Mouse (Mus musculus) embryo, embryonic 9.5 days (tissue): ENCODE measurements at regions not wholly inside any gene's neighbourhood (a gene's known extent, or its start where the extent isn't known, plus 50 kb on each side); places are given as distances from the start of the nearest gene placed in this dataset.
A peak's percentile ranks its signal among the peaks of the same experiment; 100 is the strongest.

ENCODE experiments used
- DNase-seq: peaks from one replicate; pipeline ENCODE4 v3.0.0-alpha.2; 2017; ENCODE audit errors: extremely low spot score

DNA sequence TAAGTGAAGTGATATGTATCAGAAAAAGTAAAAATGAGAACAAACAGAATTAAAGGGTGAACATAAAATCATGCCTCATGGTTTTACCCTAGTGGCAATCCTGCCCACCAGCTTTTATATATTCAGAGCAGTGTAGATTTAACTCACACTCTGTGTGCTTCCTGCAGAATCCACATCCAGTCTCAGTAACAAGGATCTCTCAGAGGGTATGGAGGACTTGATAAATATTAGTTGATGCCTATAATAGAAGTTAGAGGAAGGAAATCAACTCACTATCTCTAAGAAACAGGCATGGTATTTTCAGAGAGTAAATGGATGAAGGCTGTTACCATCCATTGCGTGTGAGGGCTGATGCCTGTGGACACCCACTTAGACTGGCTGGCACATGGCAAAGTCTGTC lies 492.5 kb upstream of the Nr5a2 start:
- no peak for DNase-seq

- no peak for DNase-seq
Measured at GRCm38 (mm10) chr1:137446497-137446896, 486.2 kb upstream of the Nr5a2 start.

DNA sequence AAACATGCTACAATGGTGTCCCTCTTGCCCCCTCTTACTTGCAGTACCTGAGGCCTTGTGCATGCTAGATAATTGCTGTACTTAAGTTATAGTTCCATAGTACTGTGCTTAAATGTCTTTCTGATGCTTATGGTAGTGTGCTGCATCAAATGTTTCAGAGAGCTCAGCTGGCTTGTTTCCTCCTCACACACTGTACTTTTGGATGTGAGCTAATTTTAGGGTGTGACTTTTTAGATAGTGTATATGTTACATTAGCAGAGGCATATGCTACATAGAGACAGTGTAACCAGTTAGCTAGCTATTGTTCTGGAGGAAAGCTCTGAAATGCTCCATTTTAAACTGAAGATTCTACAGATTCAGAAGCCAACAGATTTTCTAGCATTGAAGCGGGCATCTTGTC lies 467.9 kb upstream of the Nr5a2 start:
- DNase-seq: no peak

DNA sequence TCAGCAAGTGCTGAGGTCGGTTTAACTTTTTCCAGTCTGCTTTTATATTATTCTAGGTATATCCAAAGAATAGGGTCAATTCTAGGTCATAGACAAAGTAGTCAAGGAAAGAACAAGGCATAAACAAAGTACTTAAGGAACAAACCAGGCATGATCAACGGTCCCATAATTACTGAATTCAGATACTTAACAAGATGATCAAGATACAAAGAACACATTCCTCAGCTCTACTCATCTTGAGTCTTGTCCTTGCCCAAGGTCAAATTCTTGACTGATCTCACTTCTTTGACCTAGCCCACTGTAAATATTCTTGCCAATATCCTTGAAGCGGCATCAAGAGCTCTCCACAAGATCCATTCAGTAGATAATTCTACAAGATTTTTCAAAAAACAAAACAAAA lies 458.1 kb upstream of the Nr5a2 start:
- no peak for DNase-seq

- DNase-seq: no peak
Measured at GRCm38 (mm10) chr1:137396736-137397135, 436.5 kb upstream of the Nr5a2 start.

- DNase-seq: no peak
Measured at GRCm38 (mm10) chr1:137387509-137387908, 427.3 kb upstream of the Nr5a2 start.

DNA sequence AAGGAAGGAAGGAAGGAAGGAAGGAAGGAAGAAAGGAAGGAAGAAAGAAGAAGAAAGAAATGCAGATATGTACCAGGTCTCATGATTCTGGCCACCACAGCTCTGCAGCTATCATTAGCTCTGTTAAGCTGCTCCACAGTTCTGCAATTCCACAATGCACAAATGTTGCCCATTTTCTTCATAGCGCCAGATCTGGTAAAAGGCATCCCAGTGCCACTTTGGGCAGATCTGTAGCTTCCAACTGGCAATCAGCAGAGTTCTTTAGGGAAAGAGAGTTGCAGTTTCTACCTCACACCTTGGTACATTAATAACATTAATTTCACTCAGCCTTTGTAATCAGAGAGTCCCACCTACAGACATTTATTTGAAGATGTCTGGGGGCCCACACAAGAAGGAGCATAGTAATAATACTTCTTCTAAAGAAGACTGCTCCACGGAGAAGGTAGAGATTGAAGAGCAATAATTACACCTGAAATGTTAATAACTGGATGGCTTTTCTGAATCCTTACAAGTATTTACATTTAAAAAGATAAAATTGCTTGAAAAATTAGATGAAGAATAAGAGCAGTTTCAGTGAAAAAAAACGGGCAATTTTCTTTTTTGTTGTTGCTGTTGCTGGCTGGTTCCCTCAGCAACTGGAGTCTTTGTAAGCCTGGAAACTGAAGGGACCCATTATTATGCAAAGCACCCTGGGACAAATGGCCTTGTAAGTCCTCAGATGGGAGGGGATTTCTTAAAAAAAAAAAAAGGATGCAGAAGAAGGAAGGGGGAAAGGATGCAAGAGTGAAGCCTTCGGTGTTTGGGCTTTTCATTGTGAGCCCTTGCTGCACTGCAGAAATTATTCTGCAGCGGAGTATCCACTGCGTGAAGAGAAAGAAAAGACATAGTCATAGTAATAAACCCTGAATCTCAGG lies 418.1 kb upstream of the Nr5a2 start:
- DNase-seq: no peak

GRCm38 (mm10) chr1:137376685-137377084 lies 416.4 kb upstream of the Nr5a2 start:
- DNase-seq: no peak

- peak; percentile 38 for DNase-seq
Measured at GRCm38 (mm10) chr1:137374641-137375040, 414.4 kb upstream of the Nr5a2 start.

- no peak for DNase-seq
Measured at GRCm38 (mm10) chr1:137373509-137374420, 413.5 kb upstream of the Nr5a2 start.

GRCm38 (mm10) chr1:137372236-137372635 lies 412.0 kb upstream of the Nr5a2 start:
- no peak for DNase-seq

DNA sequence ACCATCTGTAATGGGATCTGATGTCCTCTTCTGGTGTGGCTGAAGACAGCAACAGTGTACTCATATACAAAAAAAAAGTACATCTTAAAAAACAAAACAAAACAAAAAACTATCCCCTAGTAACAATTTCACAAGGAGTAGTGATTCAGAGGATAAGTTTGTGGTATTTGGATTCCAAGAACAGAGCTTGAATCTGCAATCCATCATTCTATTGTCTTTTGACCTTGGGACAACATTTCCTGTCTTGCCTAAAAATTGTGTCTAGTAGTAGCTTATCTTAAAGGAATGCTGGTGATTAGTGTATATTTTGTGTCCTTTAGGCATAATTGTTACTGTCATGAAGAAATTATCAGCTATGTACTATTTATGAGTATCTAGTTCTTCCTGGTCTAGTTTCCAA lies 404.1 kb upstream of the Nr5a2 start:
- DNase-seq: no peak

DNA sequence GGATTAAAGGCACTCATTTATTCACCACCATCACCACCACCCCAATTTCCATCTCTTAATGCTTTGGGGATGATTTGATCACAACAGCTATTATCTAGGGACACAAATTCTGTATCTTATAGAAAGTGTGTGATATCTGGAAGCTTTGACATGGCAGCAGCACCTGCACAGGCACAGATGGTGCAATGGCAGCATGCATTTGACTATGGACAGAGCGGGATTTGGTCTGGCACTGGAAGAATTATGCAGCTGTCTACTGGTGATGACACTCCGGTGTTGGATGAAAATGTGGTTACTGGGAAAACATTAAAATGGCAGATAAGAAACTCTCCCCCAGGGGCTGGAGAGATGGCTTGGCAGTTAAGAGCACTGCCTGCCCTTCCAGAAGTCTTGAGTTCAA lies 403.7 kb upstream of the Nr5a2 start:
- DNase-seq: no peak

GRCm38 (mm10) chr1:137363561-137363960 lies 403.3 kb upstream of the Nr5a2 start:
- no peak for DNase-seq

- DNase-seq: no peak
Measured at GRCm38 (mm10) chr1:137360688-137361570, 400.7 kb upstream of the Nr5a2 start.

DNA sequence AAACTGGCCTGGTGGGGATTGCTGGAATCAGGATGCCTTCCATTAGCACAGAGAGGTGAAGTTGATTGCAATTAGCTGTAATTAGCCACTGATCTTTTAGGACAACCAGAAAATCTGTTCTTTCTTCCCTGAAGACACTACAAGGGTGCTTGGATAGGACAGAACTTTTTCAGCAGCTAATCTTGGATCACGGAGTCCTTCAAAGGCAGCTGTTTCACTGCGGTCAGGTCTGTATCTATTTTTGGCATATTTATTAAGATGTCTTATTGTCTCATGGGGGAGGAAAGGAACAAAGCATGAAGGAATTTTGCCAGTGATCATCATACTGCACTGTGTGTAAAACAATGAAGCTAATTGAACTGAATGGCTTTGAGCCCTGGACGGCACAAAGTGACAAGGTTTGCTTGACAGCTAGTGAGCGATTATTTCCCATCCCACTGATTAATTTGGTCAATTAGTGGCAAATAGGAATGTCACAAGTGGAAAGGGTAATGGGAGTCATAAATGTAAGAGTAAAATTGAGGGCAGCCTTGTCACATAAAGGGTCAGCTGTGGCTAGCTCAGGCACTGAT lies 395.8 kb upstream of the Nr5a2 start:
- no peak for DNase-seq

DNA sequence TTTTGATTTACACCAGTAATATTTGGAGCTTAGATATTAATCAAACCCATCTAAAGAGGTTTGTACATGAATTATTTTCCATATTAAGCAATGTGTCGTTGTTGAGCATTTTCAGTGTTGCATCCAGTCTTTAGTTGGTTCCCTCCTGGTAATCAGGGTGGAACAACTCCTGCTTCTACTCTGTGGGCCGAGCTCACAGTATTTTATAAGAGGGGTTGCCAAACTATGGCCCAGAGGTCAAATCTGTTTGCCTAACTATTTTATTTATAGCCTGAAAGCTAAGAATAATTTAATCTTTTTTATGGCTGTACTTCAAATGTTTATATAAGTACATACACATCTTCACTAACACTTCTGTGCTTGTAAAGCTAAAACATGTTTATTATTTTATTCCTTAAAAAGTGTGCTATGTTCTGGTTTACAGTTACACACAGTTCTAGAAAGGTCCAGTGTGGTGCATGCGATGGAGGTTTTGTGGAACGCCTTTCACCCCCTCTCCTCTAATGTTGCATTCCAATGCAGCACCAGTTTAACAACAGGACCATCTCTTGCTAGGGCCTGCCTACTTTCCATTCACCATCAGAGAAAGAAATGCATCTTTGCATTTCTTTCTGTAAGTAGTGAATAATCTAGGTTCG lies 392.3 kb upstream of the Nr5a2 start:
- DNase-seq: no peak

DNA sequence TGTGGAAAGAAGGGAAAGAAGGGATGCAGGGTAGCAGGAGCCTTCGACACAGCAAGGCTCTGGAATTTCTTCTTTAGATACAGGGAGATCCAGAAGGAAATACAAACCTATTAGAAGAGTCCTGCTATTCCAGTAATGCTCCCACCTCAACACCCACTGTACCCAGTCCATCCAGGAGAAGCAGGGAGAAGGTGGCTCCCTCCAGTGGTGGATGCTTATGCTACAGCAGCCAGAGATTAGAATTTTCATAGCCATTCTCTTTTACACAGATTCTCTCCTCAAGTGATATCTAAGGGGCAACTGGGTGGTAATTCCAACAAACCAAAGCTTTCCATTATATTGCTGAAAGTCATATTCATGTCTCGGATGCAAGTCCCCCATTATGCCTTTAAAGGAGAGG lies 373.9 kb upstream of the Nr5a2 start:
- DNase-seq: no peak

DNA sequence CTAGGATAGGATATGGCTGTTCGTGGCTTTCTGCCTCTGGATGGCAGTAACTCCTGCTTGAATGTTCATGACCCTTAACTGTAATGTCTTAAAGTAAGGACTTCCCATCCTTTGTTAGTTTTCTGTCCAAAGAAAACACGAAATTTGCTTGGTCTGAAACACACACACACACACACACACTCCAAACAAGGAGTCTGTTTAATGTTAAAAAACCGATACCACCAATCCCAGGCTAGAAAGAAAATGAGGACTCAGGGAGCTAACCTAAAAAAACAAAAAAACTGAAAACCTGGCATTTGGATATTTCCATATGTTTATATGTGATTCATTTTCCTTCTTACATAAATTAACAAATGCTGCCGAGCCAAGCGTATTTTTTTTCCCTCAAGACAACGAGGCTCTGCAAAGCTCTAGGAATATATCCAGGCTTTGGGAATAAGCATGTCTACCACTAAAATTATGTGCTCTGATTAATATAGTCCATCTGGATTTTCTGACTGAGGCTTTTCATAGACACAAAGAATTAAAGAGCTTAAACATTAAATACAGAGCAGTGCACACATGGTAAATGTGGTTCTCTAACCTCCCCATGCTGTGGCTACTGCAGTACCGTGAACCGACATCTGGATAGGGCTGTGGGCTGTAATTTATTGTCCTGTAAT lies 372.0 kb upstream of the Nr5a2 start:
- DNase-seq: no peak

- DNase-seq: no peak
Measured at GRCm38 (mm10) chr1:137331746-137332107, 371.5 kb upstream of the Nr5a2 start.
